Mouse (Mus musculus) liver, embryonic 14.5 days (tissue): ENCODE measurements around the gene Col2a1.

Experiments
- CTCF ChIP-seq: IDR thresholded peaks from 2 replicates; pipeline ENCODE4 v1.5.1; 2016; ENCODE audit warnings: antibody characterized with exemption, low read depth, control low read depth
- EP300 ChIP-seq: IDR thresholded peaks from 2 replicates; pipeline ENCODE4 v1.6.1; 2016; ENCODE audit warnings: antibody characterized with exemption, low read depth

- TF ChIP-seq CTCF (no peak), EP300 (no peak)
Measured at GRCm38 (mm10) chr15:98025611-98026010, 21.1 kb upstream of the Col2a1 start.
